Mouse (Mus musculus) kidney, embryonic 16.5 days (tissue): ENCODE data around the gene Cldn10. TPM values are rescaled to one million over a fixed set of nuclear protein-coding genes. Genes with fewer than 3 reads are reported as not detected.
A peak's percentile ranks its signal among the peaks of the same experiment; 100 is the strongest.

Experiments
- ATAC-seq: fragments of 200-750 bp; cut with Nextera tagmentation; 2 replicates; pipeline ENCODE4 v1.8.0; 2017; ENCODE audit warnings: moderate TSS enrichment; ENCODE audit not compliant: low FRiP score, low TSS enrichment
- H3K27ac ChIP-seq: fragments of 300-500 bp; sonication (generic); 2 replicates; pipeline ENCODE4 v1.5.1; 2014; ENCODE audit warnings: low read length
- H3K27me3 ChIP-seq: fragments of 300-500 bp; sonication (generic); 2 replicates; pipeline ENCODE4 v1.6.1; 2014; ENCODE audit warnings: low read length, control low read depth, mixed read lengths; ENCODE audit not compliant: insufficient read depth
- H3K36me3 ChIP-seq: fragments of 300-500 bp; sonication (generic); 2 replicates; pipeline ENCODE4 v1.6.1; 2014; ENCODE audit warnings: low read length, control low read depth, mixed read lengths; ENCODE audit not compliant: insufficient read depth
- H3K4me1 ChIP-seq: fragments of 300-500 bp; sonication (generic); 2 replicates; pipeline ENCODE4 v1.6.1; 2014; ENCODE audit warnings: low read length, control low read depth, mixed read lengths; ENCODE audit not compliant: insufficient read depth
- H3K4me2 ChIP-seq: fragments of 300-500 bp; sonication (generic); replicated peaks from 2 replicates; pipeline ENCODE4 v1.6.1; 2014; ENCODE audit warnings: low read depth, low read length
- H3K4me3 ChIP-seq: fragments of 300-500 bp; sonication (generic); 2 replicates; pipeline ENCODE4 v1.5.1; 2014; ENCODE audit warnings: mild to moderate bottlenecking, low read length
- H3K9ac ChIP-seq: fragments of 300-500 bp; sonication (generic); replicated peaks from 2 replicates; pipeline ENCODE4 v1.6.1; 2014; ENCODE audit warnings: low read length
- H3K9me3 ChIP-seq: fragments of 300-500 bp; sonication (generic); 2 replicates; pipeline ENCODE4 v1.6.1; 2016; ENCODE audit warnings: low read length, control low read depth
- WGBS: fragments of 180-500 bp; shearing (Covaris S2); extraction: QIAGEN DNeasy Blood & Tissue Kit; methylation state at CpG from one replicate; pipeline ENCODE4 v1.1.7; 2014; 5-methylcytosine and 5-hydroxymethylcytosine counted together
- polyA plus RNA-seq: library from polyadenylated mRNA; unstranded; fragments of >200 nt; fragmentation: Nextera tagmentation; extraction: Ambion mirVana; gene quantifications from 2 replicates; pipeline ENCODE4 v1.2.1, GENCODE M21; 2015

Cldn10 gene
- polyA plus RNA-seq, 1 experiment from 2014 or later, result 49.3 TPM

DNA sequence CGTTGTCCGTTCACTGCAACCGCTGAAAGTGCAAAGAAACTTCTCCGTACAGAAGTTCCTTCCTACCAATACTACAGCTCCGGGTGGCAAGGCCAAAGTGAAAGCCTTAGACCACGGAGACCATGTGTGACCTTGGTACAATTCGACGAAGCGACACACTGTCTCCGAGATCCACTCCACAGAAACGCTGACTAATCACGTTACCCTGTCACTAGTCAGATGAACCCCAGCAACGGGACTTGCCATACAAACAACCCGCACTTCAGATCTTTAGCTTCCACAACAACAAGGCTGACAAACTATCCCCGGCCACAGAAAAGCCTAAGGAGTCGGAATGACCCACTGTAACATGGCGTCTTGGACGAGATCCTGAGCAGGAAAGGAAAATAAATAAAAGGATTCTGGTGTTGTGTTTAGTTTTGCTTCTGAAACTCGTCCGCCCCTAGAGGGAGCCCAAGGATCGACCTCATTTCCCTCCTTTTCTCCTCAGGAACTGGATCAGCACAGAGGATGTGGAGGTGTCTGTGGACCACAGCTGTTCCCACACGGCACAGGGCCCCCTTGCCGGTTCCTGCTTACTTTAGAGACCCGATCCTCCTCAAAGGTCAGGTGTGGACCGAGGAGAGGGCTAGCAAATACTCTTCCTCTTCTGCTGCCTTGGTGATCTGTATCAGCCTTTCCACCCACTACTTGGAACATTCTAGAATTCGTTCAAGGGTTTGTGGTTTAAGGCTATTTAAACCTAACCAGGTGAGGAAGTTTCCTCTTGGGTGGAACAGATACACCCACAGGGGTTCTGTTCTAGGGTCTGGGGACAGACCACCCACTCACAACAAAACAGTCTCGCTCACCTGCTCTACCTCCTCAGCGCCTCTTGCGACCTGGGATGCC is 122.9 kb downstream of the Cldn10 start:
- Histone ChIP-seq H3K4me1 (peaks cover 10% of the 10 kb centered on the region), H3K36me3 (peaks cover 9% of the 10 kb centered on the region), H3K9me3 (no peaks in the 10 kb centered on the region), H3K4me2 (peak overlapping the region; percentile 41), H3K27ac (peak overlapping the region; percentile 63), H3K27me3 (no peaks in the 10 kb centered on the region), H3K4me3 (peak overlapping the region; percentile 18), H3K9ac (peak overlapping the region; percentile 45)
- ATAC-seq, result peak; percentile 74
- WGBS, result 36% methylated on average over 29 of the region's 29 CpGs

DNA sequence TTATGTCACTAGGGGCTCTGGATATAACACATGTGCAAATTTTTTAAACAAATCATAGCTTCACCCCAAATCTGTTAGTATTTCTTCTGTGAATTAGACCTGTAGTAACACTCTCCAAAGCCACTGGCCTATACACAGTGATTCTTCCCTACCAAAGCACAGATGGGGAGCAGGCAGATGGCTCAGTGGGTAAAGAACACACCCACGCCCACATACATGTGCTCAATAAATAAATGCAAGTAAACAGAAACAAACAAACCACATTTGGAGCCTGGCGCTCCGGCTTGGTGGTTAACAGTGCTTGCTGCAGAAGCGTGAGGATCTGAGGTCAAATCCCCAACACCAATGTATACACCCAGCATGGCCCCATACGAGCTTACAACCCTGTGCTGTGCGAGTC is 123.8 kb downstream of the Cldn10 start:
- Histone ChIP-seq H3K4me3 (no peak overlapping the region), H3K4me2 (no peak overlapping the region), H3K27ac (no peak overlapping the region), H3K27me3 (no peaks in the 10 kb centered on the region), H3K36me3 (peaks cover 8% of the 10 kb centered on the region), H3K9ac (no peak overlapping the region), H3K4me1 (peaks cover 10% of the 10 kb centered on the region), H3K9me3 (no peaks in the 10 kb centered on the region)
- no peak for ATAC-seq
- 91% methylated on average over 6 of the region's 6 CpGs for WGBS

DNA sequence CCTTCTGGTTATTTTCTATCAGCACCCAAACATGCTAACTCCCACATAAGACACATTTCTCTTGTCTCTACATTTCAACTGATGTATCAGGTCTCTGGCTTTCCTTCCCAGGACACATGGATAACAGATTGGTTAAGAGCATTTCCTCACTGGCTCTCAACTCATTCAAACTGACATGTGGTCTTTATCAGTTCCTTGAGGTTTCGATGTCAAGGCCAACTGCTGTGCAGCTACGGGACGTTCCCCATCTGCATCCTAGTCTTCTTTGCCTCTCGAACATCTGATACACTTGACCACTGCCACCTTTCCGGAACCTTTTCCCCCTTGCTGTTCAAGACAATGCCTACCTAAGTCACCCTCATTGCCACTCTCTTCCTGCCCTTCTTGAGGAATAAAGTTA is 125.9 kb downstream of the Cldn10 start:
- Histone ChIP-seq H3K9ac (no peak overlapping the region), H3K27ac (no peak overlapping the region), H3K9me3 (no peaks in the 10 kb centered on the region), H3K4me2 (no peak overlapping the region), H3K4me1 (peaks cover 10% of the 10 kb centered on the region), H3K4me3 (no peak overlapping the region), H3K36me3 (0 out of 2 replicates have a peak, but pooled peaks cover 3% of the 10 kb centered on the region), H3K27me3 (no peaks in the 10 kb centered on the region)
- 34% methylated on average over 5 of the region's 5 CpGs for WGBS
- no peak for ATAC-seq

DNA sequence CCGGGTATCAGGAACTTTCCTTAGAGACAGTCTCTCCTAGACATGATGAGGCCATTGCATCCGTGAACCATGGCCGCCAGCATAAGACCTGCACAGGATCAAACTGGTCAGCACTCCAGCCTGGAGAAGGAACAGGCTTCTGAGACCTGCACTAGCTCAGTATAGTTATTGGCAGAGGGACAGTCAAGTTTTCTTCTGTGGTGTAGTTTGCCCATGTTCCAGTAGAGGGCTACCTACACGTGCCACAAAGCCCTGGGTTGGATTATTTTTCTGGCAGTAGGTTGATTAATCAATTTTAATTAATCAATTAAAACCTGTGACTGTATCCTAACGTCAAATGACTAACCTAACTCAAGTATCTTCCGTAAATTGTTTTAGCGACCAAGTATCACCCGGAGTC is 131.3 kb downstream of the Cldn10 start:
- H3K27me3 ChIP-seq, result peaks cover 5% of the 10 kb centered on the region; the same call in 1 of the 2 replicates
- 0 out of 2 replicates have a peak, but pooled peaks cover 6% of the 10 kb centered on the region for H3K36me3 ChIP-seq
- H3K4me2 ChIP-seq, result no peak overlapping the region
- H3K4me3 ChIP-seq, result no peak overlapping the region
- H3K4me1 ChIP-seq, result peaks cover 20% of the 10 kb centered on the region
- no peak overlapping the region for H3K9ac ChIP-seq
- H3K9me3 ChIP-seq, result no peaks in the 10 kb centered on the region
- no peak for ATAC-seq
- no peak overlapping the region for H3K27ac ChIP-seq
- WGBS, result 67% methylated on average over 8 of the region's 8 CpGs

DNA sequence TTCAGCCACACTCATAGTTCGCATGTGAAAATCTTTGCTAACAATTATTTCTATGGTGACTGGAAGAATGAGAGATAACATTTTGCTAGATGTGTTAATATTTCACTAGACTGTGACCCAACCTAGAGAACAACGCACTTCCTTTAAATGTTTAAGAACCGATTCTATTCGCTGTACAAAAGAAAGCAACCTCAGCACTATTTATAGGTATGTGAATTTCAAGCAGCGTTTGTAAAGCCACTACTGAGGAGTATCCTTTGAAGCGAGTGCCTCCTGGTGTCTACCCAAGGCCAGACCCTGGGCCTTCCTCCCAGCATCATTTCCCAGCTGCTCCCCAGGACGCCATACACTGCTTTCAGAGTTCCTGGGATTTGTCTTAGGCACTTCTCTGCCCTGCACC is 132.9 kb downstream of the Cldn10 start:
- no peak for ATAC-seq
- Histone ChIP-seq H3K4me1 (peaks cover 27% of the 10 kb centered on the region), H3K4me3 (no peak overlapping the region), H3K36me3 (0 out of 2 replicates have a peak, but pooled peaks cover 6% of the 10 kb centered on the region), H3K4me2 (no peak overlapping the region), H3K27ac (no peak overlapping the region), H3K9ac (no peak overlapping the region), H3K27me3 (peaks cover 5% of the 10 kb centered on the region; the same call in 1 of the 2 replicates), H3K9me3 (no peaks in the 10 kb centered on the region)
- WGBS, result 58% methylated on average over 7 of the region's 7 CpGs

DNA sequence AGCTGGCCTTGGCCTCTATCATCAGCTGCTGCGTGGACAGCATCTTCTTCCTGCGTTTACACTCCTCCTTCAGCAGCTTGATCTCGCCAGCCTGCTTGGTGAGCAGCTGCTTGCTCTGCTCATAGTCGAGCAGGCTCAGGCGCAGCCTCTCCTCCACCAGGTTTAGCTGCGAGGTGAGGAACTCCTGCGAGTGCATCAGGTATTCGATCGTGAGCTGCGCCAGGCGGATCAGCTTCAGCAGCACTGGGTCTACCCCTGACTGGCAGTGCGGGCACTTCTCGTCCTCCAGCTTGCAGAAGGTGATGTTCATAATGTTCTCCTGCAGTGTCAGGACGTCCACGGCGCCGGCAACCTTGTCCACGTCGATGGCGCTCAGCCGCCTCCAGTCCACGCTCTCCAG is 134.5 kb downstream of the Cldn10 start:
- Histone ChIP-seq H3K9me3 (no peaks in the 10 kb centered on the region), H3K9ac (peak overlapping the region; percentile 50), H3K27me3 (peaks cover 5% of the 10 kb centered on the region; the same call in 1 of the 2 replicates), H3K4me1 (peaks cover 30% of the 10 kb centered on the region), H3K27ac (no peak overlapping the region), H3K36me3 (0 out of 2 replicates have a peak, but pooled peaks cover 3% of the 10 kb centered on the region), H3K4me2 (peak overlapping the region; percentile 65), H3K4me3 (peak overlapping the region; percentile 42)
- no peak for ATAC-seq
- WGBS, result 25% methylated on average over 22 of the region's 22 CpGs

DNA sequence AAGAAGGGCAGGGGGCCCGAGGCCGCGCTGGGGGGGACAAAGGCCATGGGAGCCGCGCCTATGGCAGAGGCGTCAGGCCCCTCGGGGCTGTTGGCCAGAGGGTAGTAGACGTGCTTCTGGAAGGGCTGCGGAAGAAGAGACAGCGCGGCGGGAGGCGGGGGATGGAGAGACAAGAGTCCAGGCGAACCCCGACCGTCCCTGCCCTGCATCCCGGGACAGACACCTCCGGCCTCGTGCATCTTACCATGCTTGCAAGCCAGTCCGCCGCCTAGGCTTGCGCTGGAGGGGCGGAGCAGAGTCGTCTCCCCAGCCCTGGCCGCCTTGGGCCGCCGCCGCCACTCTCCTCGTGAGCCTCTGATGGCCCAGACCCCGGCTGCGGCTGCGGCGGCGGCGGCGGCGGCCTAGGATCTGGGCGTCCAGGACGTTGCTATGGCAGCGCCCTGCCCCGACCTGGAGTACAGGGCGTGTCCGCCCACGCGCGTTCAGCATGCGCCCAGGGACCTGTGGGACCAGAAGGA is 135.0 kb downstream of the Cldn10 start:
- H3K36me3 ChIP-seq, result 0 out of 2 replicates have a peak, but pooled peaks cover 3% of the 10 kb centered on the region
- H3K4me1 ChIP-seq, result peaks cover 30% of the 10 kb centered on the region
- peak; percentile 43 for ATAC-seq
- H3K4me3 ChIP-seq, result peak overlapping the region; percentile 42
- no peak overlapping the region for H3K27ac ChIP-seq
- 1% methylated on average over 45 of the region's 47 CpGs for WGBS
- no peaks in the 10 kb centered on the region for H3K9me3 ChIP-seq
- peaks cover 5% of the 10 kb centered on the region; the same call in 1 of the 2 replicates for H3K27me3 ChIP-seq
- H3K4me2 ChIP-seq, result peak overlapping the region; percentile 65
- peak overlapping the region; percentile 50 for H3K9ac ChIP-seq

Other genes starting within 250 kb of the Cldn10 start
- 7.4 and 7.9 TPM in 2 replicates for gene Abcc4, start 81.7 kb upstream of the Cldn10 start, polyA plus RNA-seq
- gene Dzip1, start 137.6 kb downstream of the Cldn10 start, polyA plus RNA-seq, result 15.8 and 18.6 TPM in 2 replicates
- 48.9 and 52.3 TPM in 2 replicates for gene Dnajc3, start 150.1 kb downstream of the Cldn10 start, polyA plus RNA-seq